Mouse (Mus musculus) c-Kit-positive CD71-positive TER-119-positive erythroid progenitor cells, embryonic 14.5 days (primary cell): ENCODE measurements around the gene Polr2g.
"Not testable (repeated sequence)": the region's sequence is repeated elsewhere in the genome, so short reads cannot be mapped to it uniquely, and the experiment has no call there.

Experiments
- DNase-seq: peaks from one replicate; pipeline ENCODE4 v3.0.0-alpha.2; 2013; ENCODE audit warnings: low spot score

Gene Polr2g

DNA sequence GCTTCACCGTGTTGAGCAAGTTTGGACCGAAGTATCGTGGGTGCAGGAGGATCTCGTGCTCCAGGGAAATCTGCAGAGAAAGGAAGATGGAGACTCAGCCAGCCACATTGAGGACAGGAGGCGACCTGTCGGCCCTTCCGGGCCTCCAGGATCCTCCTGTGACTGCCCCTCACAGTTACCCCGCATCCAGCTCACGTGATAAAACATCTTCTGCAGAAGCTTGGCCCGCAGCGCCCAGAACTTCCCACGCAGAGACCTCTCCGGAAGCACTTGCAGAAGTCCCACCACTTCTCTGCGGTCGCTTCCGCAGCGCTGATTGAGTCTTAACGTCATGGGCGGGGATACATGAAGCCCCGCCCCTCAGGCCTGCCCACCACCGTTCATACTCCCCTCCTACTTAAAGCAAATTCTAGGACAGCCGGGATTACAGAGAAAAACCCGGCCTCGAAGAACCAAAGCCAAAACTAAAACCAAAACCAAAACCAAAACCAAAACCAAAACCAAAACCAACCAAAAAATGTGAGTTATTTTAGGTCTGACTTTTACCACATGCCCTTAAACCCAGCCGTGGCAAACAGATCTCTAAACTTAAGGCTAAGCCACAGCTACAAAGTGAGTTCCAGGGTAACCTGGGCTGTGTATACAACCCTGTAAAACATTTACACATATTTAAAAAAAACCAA is at the start of gene Polr2g:
Polr2g (minus strand) TSS at position 314 of the 683 bp plus-strand sequence.
- DNase-seq: peak; percentile 87

DNA sequence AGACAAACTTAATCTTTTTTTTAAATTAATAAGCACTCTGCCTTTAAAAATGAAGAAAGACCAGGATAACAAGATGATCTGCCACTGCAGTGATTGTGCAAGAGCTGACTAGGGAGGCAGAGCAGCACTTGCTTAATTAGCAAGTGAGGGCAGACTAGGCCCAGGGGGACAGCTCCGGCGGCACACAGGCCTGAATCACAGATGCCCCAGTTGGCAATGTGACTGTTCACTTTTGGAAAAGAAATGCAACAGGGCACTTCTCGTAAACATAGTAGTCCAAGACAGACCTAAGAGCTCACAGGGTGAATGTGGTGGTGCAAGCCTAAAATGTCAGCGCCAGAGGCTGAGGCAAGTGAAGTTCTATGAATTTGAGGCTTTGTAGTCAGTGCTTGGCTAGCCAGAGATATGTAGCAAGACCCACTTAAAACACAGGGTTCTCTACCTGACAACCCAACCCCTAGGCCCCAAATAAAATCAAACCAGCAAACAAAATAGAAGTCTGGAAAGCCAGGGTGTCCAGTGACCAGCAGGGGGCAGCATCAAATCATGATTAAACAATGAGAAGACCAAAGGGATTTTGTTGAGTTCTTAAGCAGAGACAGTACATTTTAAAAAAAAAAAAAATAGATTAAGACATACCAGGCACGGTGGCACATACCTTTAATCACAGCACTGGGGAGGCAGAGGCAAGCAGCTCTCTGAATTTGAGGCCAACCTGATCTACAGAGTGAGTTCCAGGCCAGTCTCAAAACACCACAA is 46.2 kb upstream of the Polr2g start:
- DNase-seq: peak; percentile 74

DNA sequence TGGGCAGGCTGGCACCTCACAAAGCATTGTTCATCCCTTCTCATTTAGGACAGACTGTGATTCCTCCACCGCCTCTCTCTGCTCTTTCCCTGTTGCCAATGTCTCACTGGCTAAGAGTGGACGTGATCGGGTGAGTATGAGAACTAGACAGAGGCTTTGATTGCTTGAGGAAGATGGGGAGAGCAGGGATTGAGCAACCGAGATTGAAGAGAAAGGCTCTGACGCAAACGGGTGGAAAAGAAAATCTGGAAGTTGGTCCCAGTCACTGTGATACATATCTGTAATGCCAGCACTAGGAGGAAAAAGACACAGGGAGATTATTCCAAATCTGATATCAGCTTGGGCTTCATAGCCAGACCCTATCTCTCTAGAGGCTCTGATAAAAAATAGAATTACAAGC is 44.6 kb upstream of the Polr2g start:
- no peak for DNase-seq

DNA sequence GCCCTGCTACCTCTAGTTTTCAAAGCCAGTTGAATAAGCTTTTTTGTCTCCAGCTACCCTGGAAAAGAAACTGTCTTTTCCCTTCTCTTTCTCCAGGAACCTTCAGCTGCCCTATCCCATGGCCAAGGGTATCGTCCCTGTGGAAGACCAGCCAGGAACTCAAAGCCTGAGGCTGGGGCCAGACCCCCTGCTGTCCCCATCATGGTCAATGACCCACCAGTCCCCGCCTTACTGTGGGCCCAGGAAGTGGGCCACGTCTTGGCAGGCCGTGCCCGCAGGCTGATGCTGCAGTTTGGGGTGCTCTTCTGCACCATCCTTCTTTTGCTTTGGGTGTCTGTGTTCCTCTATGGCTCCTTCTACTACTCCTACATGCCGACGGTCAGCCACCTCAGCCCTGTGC is 42.6 kb upstream of the Polr2g start:
- DNase-seq: no peak

DNA sequence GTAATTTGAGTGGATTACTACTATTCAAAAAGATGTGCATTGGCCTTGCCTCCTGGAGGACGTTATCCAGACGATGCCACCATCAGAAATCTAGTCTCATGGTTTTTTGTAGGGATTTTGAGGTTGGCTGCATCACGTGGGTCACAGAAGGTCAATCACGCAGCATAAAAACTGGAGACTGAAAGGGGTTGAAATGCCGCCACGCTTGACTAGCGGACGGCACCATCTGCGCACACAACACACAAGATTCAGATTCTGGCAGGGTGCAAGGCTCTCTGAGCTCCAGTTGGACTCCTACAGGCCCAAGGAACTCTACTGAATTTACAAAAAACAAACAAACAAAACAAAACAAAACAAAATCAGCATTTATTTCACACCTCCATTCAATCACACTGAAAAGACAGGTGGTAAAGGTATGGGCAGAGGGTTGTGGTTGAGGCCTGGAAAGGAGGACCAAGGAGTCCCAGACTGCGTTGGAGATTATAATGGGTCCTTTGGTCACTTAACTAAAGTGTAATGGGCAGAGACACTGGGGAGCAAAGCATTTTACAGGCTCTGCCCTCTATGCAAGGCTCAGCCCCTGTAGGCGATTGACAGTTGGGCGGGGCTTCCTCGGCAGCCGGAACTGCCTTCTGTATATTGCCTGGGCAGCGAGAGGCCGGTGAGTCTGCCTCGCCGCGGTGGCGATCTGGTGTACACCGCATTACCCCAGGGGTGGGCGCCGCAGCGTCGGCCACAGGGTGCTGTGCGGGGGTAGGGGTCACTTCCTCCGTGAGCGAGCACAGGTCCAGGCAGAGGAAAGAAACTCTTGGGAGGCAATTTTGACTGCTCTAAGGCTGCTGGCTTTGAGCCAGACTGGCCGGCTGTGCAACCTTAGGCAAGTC is 41.8 kb upstream of the Polr2g start:
- DNase-seq: peak; percentile 71

DNA sequence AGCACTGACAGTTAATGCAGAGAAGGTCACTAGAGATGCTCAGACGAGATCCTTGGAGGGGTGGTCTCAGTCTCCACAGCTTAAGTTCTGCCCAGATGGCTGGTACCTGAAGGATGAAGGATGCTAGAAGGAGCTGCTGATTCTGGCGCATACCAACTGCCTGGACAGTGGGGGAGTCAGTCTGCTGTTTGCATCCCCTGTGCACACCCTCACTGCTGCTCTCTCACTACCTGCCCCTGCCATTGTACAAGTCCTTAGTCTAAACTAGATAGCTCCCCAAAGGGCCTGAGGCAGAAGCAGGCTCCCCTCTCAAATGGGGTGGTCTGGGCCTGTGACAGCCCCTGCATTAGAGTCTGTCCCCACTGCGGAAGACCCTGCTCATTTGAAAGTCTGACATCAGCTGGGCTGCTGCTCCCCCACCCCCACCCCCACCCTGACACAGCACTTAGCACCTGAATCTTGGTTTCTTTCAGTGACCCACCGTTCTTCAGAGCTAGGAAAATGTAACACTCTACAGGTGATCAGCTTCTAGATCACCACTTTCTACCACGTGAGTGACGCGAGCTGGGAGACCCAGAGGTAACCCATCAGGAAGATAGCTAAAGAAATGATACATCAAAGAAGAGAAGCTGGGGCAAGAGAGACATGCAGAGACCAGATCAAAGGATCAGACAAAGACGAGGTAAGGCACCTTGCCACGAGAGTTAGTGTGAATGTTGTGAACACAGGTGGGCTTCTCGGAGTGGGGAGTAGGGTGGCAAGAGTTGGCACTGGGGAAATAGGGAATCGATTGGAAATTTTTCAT is 40.9 kb upstream of the Polr2g start, which contains the start of gene Gng3:
Gng3 (minus strand) TSS at position 92 of the 805 bp plus-strand sequence.
- no peak for DNase-seq

DNA sequence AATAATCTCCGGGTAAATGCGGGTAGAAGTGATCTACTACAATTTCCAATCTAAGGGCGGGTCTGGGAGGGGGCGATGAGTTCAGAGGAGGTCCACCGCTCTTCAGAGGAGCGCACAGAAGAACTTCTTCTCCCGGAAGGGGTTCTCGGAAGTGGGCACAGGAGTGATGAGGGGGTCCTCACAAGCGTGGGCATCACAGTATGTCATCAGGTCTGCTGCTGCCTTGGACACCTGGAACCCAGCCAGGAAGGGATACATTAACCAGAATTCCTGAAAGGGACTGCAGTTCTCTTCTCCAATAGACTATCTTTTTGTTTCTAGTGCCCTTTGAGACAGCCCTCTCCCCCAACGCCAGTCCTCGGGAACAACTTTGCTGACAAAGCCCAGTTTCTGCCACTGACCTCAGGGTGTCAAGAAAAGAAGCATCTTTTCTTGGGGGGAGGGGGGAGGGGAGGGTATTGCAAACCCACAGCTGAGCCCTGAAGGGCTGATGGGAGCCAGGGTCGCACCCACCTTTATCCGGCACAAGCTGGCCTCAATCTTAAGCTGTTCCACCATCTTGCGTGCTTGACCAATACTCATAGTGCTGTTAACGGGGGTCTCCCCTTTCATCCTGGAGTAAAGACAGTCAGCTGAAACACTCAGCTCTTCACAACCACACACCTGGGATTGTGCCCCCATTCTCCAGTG is 39.8 kb upstream of the Polr2g start:
- peak; percentile 24 for DNase-seq

DNA sequence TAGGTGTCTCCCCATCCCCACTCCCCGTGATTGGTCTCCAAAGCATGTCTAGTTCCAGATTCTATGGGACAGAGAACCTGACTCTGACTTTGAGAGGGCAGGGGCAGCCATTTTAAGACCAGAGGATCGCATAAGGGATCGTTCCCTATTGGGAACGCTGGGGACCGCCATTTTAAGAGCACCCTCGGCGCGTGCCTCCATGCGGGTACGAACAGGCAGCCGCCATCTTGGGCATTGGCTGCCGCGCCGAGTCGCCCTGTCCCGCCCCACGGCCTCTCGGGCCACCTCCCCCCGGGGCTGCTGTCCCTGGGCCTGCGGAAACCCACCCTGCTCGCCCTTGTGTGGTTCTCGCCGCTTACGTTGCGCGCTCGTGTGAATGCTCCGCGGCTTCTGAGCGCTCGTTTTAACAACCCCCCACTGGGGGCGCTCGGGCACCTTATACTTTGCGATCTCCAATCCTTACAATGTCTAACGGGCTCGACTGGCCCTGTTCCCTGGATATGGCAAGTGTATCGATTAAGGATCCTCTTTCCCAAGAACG is 38.9 kb upstream of the Polr2g start, which contains the start of gene Bscl2:
Bscl2 (plus strand) TSS at position 217 of the 541 bp plus-strand sequence.
- DNase-seq: peak; percentile 76

DNA sequence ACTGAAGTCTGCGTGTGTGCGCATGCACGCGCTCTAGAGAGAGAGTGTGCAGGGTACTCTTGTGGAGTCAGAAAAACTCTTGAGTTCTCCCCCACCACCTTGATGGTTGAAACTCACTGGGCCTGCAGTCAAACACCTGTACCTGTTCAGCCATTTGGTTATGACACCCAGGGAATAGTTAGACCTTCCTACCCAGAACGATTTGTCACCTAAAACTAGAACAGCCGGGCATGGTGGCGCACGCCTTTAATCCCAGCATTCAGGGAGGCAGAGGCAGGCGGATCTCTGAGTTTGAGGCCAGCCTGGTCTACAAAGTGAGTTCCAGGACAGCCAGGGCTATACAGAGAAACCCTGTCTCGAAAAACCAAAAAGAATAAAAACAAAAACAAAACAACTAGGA is 38.0 kb upstream of the Polr2g start:
- DNase-seq: not testable (repeated sequence)

DNA sequence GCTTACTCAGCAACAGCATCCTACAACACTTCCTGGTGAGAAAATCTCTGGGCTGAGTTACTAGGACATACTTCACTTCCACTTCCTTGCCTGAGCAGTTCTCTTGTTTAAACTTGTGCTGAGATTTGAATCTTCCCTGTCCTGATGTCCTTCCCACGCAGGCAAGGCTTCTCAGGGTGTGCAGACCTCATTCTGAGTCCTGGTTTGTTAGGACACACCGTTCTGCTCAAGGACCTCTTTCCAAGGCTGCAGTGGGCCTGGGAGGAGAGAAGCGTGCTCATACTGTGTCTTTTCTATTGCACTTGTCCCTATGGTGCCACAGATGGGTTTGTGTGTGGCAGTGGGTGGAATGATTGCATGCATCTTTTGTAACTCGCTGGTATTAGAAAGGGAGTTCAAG is 34.6 kb upstream of the Polr2g start:
- no peak for DNase-seq

DNA sequence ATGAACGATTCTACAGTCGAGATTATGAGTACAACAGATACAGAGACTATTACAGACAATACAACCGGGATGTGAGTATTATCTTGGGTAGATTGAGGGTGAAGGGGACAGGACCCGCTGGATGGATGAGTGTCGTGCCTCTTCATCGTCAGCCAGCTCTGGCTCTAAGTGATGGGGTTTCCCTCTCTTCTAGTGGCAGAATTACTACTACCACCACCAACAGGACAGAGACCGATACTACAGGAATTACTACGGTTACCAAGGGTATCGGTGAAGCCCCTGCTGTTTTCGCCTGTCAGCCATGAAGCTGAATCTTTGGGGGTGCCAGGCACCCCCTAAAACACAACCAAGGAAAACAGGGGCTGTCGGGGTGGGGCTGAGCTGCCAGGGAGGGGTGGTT is 32.9 kb upstream of the Polr2g start:
- no peak for DNase-seq

DNA sequence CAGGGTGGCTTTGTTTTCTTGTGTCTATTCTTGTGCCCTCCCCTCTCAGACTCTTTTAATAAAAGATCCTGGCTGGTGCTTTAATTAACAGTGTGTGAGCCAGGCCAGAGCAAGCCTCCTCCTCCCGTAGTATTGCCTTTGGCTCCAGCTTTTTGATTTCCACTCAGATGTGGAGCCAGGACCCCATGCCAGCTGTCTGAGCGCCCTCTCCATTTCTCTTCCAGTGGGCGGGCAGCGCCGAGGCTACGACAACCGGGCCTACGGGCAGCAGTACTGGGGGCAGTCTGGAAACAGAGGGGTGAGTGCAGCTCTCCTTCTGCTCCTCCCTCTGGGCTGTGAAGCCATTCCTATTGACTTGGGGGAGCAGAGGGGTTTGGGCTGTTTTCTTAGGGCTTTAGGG is 32.3 kb upstream of the Polr2g start:
- no peak for DNase-seq

DNA sequence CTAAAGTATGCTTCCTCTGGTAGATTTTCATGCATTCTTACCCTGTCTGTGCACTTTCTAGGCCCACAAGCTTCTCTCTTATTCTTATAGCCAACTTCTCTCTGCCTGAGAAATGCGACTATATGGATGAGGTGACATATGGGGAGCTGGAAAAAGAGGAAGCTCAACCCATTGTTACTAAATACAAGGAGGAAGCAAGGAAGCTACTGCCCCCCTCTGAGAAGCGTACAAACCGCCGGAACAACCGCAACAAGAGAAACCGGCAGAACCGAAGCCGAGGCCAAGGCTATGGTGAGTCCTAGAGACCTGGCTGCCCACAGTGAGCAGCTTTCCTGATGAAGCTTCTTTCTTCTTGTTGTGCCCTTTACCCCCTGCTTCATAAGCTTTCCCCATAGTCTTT is 31.3 kb upstream of the Polr2g start, which contains the start of gene AC129217.1:
AC129217.1 (plus strand) TSS at position 114 of the 400 bp plus-strand sequence.
- DNase-seq: no peak

DNA sequence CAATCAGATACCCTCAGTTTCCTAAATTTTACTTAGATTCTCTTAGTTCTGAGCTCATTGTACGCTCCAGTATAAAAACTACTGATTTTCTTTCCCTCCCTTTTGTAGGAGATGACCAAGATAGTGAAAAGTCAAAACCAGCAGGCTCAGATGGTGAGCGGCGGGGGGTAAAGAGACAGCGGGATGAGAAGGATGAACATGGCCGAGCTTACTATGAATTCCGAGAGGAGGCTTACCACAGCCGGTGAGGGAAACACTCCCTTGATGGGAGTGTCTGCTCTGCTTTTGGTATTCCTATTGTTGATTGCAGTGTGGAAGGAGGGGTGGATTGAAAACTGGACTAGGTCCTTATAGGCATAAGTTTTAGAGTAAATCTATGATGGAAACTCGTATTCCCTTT is 24.3 kb upstream of the Polr2g start:
- DNase-seq: no peak

DNA sequence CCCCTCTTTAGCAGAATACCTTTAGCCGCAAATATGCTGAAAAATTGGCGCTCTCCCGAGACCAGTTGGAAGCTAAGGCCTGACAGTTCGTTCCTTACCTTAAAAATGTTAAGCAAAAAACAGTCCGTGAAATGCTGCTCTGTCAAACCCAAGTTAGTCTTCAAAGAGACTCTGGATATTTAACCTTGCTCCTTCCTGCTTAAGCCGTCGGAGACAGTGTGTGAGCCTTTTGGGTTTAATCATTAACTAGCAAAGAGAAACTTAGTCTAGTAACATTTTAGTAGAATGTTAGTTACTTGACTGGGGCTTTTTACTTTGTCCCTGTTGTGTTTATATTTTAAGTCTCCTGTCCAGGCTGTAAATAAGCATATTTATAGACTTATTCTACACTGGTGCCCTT is 22.8 kb upstream of the Polr2g start:
- DNase-seq: no peak

DNA sequence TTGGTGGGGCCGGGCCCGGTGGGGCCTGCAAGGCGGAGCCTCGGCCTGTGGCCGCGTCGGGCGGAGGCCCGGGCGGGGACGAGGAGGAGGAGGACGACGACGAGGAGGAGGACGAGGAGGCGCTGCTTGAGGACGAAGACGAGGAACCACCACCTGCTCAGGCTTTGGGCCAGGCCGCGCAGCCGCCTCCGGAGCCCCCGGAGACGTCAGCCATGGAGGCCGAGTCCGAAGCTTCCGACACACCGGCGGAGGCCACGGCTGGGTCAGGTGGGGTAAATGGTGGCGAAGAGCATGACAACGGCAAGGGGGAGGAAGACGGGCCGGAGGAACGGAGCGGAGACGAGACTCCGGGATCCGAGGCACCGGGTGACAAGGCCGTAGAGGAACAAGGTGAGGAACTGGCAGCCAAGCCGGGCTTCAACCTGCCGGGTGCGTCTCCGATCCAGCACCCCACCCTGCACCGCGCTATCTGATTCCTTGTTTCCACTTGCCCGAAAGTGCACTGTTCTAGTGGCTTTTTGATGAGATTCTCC is 22.1 kb upstream of the Polr2g start:
- DNase-seq: no peak

DNA sequence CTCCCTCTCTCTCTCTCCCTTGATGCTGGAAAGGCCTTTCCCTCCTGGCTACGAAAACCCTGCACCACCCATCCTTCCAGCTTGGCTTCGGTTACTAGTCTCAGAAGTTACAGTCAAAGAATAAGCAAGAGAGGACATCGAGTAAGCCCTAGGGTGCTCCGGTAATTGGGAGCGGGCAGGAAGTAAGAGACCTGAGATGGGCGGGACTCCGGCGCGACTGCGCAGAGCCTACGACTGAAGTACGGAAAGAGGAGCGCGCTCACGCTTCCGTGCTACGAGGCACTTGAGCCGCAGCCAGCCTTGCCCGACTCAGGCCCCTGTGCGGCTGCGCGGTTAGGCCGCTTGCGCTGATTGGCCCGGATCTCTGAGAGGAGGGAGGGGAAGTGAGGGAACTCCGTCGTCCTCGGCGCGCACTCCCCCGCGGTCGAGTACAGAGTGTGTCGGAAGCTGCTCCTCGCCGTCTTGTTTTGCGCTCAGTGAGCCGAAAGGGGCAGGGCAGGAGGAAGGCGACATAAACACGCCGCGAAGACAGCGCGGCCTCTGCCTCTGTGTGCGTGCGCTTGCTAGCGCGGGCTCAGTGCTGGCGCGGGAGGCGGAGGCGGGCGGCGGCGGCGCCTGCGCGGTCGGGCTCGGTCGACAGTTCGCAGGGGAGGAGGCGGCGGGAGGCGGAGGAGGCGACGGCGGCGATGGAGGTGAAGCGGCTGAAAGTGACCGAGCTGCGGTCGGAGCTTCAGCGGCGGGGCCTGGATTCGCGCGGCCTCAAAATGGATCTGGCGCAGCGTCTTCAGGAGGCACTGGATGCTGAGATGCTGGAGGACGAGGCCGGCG is 21.4 kb upstream of the Polr2g start, which contains the start of gene Hnrnpul2:
Hnrnpul2 (plus strand) TSS at position 415 of the 828 bp plus-strand sequence.
- peak; percentile 95 for DNase-seq

DNA sequence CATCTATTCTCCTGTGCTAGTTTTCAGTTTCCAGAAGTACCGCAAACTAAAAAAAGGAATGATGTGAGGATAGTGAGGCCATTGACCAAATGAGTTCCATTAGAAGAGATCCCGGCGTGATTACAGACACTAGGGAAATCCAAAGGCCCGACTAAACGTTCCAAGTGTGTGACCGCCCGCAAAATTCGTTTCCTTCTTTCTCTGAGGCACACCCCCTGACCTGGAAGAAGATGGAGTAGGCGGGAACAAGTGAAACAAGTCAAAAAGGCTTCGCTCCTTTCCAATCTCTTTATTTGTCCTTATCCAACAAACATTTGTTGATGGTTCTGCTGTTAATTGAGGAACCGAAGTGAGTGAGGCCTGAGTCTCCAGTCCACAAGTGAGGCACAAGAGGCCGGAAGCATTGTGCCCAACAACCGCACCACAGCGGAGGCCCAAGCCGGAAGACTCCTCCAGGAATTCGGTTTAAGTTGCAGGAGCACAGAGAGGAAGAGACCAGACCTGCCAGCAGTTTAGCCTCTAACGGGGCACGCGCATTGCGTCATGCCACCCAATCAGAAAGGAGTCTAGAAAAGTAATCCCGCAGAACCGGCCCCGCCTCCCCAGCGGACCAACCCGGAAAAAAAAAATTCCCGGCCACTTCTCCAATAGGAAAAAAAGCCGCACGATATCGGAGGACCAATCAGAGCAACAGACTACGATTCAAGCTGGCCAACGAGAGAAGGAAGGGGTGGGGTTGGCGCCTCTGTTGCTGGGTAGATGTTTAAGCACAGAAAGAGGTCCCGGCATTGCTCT is 20.6 kb upstream of the Polr2g start, which contains the start of gene Ttc9c:
Ttc9c (minus strand) TSS at position 533 of the 795 bp plus-strand sequence.
- DNase-seq: peak; percentile 96
